Mouse (Mus musculus): ENCODE measurements around the gene Cops9. TPM values are rescaled to one million over a fixed set of nuclear protein-coding genes. Genes with fewer than 3 reads are reported as not detected.

Cops9 gene
- polyA plus RNA-seq, 1 experiment, result 280 TPM

GRCm38 (mm10) chr1:92613175-92613574, 28.6 kb downstream of the Cops9 start:
- no peak for TF ChIP-seq POLR2A (IDR thresholded peaks at IDR 0.05; ENCODE audit: low read depth, low read length)
- no peak for TF ChIP-seq CTCF (conservative IDR thresholded peaks at IDR 0.05; ENCODE audit: insufficient read depth, insufficient read length, low read depth, low read length)
- WGBS, result 41% methylated on average over 4 of the region's 4 CpGs
- no peak for DNase-seq
- no peaks in the 10 kb centered on the region for H3K27me3 ChIP-seq (replicated peaks; ENCODE audit: control insufficient read depth, insufficient read depth, low read length)
- H3K36me3 ChIP-seq (ENCODE audit: control insufficient read depth, insufficient read depth, low read length), result no peaks in the 10 kb centered on the region
- H3K4me1 ChIP-seq (ENCODE audit: control insufficient read depth, insufficient read depth, low read length), result no peaks in the 10 kb centered on the region
- H3K27ac ChIP-seq (ENCODE audit: insufficient read depth, low read depth, low read length), result no peak overlapping the region
- no peak overlapping the region for H3K4me3 ChIP-seq (ENCODE audit: insufficient read depth, low read depth, low read length)

- 3% methylated on average over 5 of the region's 5 CpGs for WGBS
- no peaks in the 10 kb centered on the region for H3K27me3 ChIP-seq (replicated peaks; ENCODE audit: control insufficient read depth, insufficient read depth, low read length)
- H3K36me3 ChIP-seq (ENCODE audit: control insufficient read depth, insufficient read depth, low read length), result no peaks in the 10 kb centered on the region
- TF ChIP-seq POLR2A (IDR thresholded peaks at IDR 0.05; ENCODE audit: low read depth, low read length), result no peak
- peak; percentile 87 for TF ChIP-seq CTCF (conservative IDR thresholded peaks at IDR 0.05; ENCODE audit: insufficient read depth, insufficient read length, low read depth, low read length)
- no peak overlapping the region for H3K4me3 ChIP-seq (ENCODE audit: insufficient read depth, low read depth, low read length)
- H3K27ac ChIP-seq (ENCODE audit: insufficient read depth, low read depth, low read length), result no peak overlapping the region
- DNase-seq, result peak; percentile 47
- no peaks in the 10 kb centered on the region for H3K4me1 ChIP-seq (ENCODE audit: control insufficient read depth, insufficient read depth, low read length)
These were observed 30.8 kb downstream of the Cops9 start for GRCm38 (mm10) chr1:92611008-92611407.

GRCm38 (mm10) chr1:92607711-92608110, 34.1 kb downstream of the Cops9 start:
- no peak overlapping the region for H3K27ac ChIP-seq (ENCODE audit: insufficient read depth, low read depth, low read length)
- TF ChIP-seq CTCF (conservative IDR thresholded peaks at IDR 0.05; ENCODE audit: insufficient read depth, insufficient read length, low read depth, low read length), result no peak
- no peak for TF ChIP-seq POLR2A (IDR thresholded peaks at IDR 0.05; ENCODE audit: low read depth, low read length)
- WGBS, result 70% methylated on average over 4 of the region's 4 CpGs
- H3K4me3 ChIP-seq (ENCODE audit: insufficient read depth, low read depth, low read length), result no peak overlapping the region
- no peaks in the 10 kb centered on the region for H3K36me3 ChIP-seq (ENCODE audit: control insufficient read depth, insufficient read depth, low read length)
- no peaks in the 10 kb centered on the region for H3K4me1 ChIP-seq (ENCODE audit: control insufficient read depth, insufficient read depth, low read length)
- no peaks in the 10 kb centered on the region for H3K27me3 ChIP-seq (replicated peaks; ENCODE audit: control insufficient read depth, insufficient read depth, low read length)
- DNase-seq, result no peak

GRCm38 (mm10) chr1:92605482-92605881, 36.3 kb downstream of the Cops9 start, which contains the start of gene Olfr1410:
Olfr1410 (plus strand) TSS chr1:92605782.
- no peaks in the 10 kb centered on the region for H3K4me1 ChIP-seq (ENCODE audit: control insufficient read depth, insufficient read depth, low read length)
- no peaks in the 10 kb centered on the region for H3K27me3 ChIP-seq (replicated peaks; ENCODE audit: control insufficient read depth, insufficient read depth, low read length)
- H3K36me3 ChIP-seq (ENCODE audit: control insufficient read depth, insufficient read depth, low read length), result no peaks in the 10 kb centered on the region
- WGBS, result 87% methylated on average over 1 of the region's 1 CpGs
- TF ChIP-seq POLR2A (IDR thresholded peaks at IDR 0.05; ENCODE audit: low read depth, low read length) (no peak), CTCF (conservative IDR thresholded peaks at IDR 0.05; ENCODE audit: insufficient read depth, insufficient read length, low read depth, low read length) (no peak)
- no peak within 1 kb of the TSS for H3K27ac ChIP-seq (ENCODE audit: insufficient read depth, low read depth, low read length)
- DNase-seq, result no peak
- H3K4me3 ChIP-seq (ENCODE audit: insufficient read depth, low read depth, low read length), result no peak within 1 kb of the TSS

GRCm38 (mm10) chr1:92596019-92596418, 45.8 kb downstream of the Cops9 start:
- no peak for DNase-seq
- Histone ChIP-seq H3K27me3 (replicated peaks; ENCODE audit: control insufficient read depth, insufficient read depth, low read length) (no peaks in the 10 kb centered on the region), H3K36me3 (ENCODE audit: control insufficient read depth, insufficient read depth, low read length) (no peaks in the 10 kb centered on the region), H3K4me1 (ENCODE audit: control insufficient read depth, insufficient read depth, low read length) (no peaks in the 10 kb centered on the region), H3K27ac (ENCODE audit: insufficient read depth, low read depth, low read length) (no peak overlapping the region), H3K4me3 (ENCODE audit: insufficient read depth, low read depth, low read length) (no peak overlapping the region)
- 66% methylated on average over 3 of the region's 3 CpGs for WGBS
- TF ChIP-seq POLR2A (IDR thresholded peaks at IDR 0.05; ENCODE audit: low read depth, low read length) (no peak), CTCF (conservative IDR thresholded peaks at IDR 0.05; ENCODE audit: insufficient read depth, insufficient read length, low read depth, low read length) (no peak)

- no peak within 1 kb of the TSS for H3K4me3 ChIP-seq (ENCODE audit: insufficient read depth, low read depth, low read length)
- no peaks in the 10 kb centered on the region for H3K4me1 ChIP-seq (ENCODE audit: control insufficient read depth, insufficient read depth, low read length)
- no peak for DNase-seq
- TF ChIP-seq CTCF (conservative IDR thresholded peaks at IDR 0.05; ENCODE audit: insufficient read depth, insufficient read length, low read depth, low read length) (no peak), POLR2A (IDR thresholded peaks at IDR 0.05; ENCODE audit: low read depth, low read length) (no peak)
- no peaks in the 10 kb centered on the region for H3K36me3 ChIP-seq (ENCODE audit: control insufficient read depth, insufficient read depth, low read length)
- no peaks in the 10 kb centered on the region for H3K27me3 ChIP-seq (replicated peaks; ENCODE audit: control insufficient read depth, insufficient read depth, low read length)
- no peak within 1 kb of the TSS for H3K27ac ChIP-seq (ENCODE audit: insufficient read depth, low read depth, low read length)
These were observed 47.7 kb downstream of the Cops9 start, which contains the start of gene Olfr1411 for GRCm38 (mm10) chr1:92594111-92594510. Olfr1411 (plus strand) TSS chr1:92594411.

Other genes starting within 250 kb of the Cops9 start
- 242 and 288 TPM in 2 replicates for gene Ndufa10, start 168.1 kb downstream of the Cops9 start, polyA plus RNA-seq (2012; rRNA removed)
- not detected in 2 replicates for gene Olfr1416, start 156.9 kb downstream of the Cops9 start, polyA plus RNA-seq (2012; rRNA removed)
- not detected in 2 replicates for gene Olfr1415, start 145.9 kb downstream of the Cops9 start, polyA plus RNA-seq (2012; rRNA removed)
- not detected in 2 replicates for gene Olfr1414, start 123.3 kb downstream of the Cops9 start, polyA plus RNA-seq (2012; rRNA removed)
- not detected in 2 replicates for gene Olfr1413, start 70.7 kb downstream of the Cops9 start, polyA plus RNA-seq (2012; rRNA removed)
- not detected in 2 replicates for gene Olfr1412, start 56.2 kb downstream of the Cops9 start, polyA plus RNA-seq (2012; rRNA removed)
- not detected in 2 replicates for gene Olfr1411, start 47.6 kb downstream of the Cops9 start, polyA plus RNA-seq (2012; rRNA removed)
- not detected in 2 replicates for gene Olfr1410, start 36.2 kb downstream of the Cops9 start, polyA plus RNA-seq (2012; rRNA removed)
- not detected in 2 replicates for gene Olfr12, start 24.2 kb downstream of the Cops9 start, polyA plus RNA-seq (2012; rRNA removed)
- 0.29 and 0.48 TPM in 2 replicates for gene Otos, start 6.9 kb upstream of the Cops9 start, polyA plus RNA-seq (2012; rRNA removed)
- gene Gpc1, start 189.7 kb upstream of the Cops9 start, polyA plus RNA-seq (2012; rRNA removed), result 21.8 and 24.0 TPM in 2 replicates

All from kidney, adult 2 months (tissue).